Mouse (Mus musculus) neural tube, embryonic 13.5 days (tissue): ENCODE results near the gene Cbx5. TPM values are rescaled to one million over a fixed set of nuclear protein-coding genes. Genes with fewer than 3 reads are reported as not detected.

Experiments
- ATAC-seq: fragments of 200-750 bp; cut with Nextera tagmentation; 2 replicates; pipeline ENCODE4 v1.8.0; 2017; ENCODE audit warnings: low read depth, mild to moderate bottlenecking, moderate TSS enrichment, moderate library complexity
- H3K27ac ChIP-seq: fragments of 300-500 bp; sonication (generic); replicated peaks from 2 replicates; pipeline ENCODE4 v1.5.1; 2015; ENCODE audit warnings: moderate library complexity, mild to moderate bottlenecking, inconsistent platforms
- H3K27me3 ChIP-seq: fragments of 300-500 bp; sonication (generic); 2 replicates; pipeline ENCODE4 v1.6.1; 2015; ENCODE audit warnings: mild to moderate bottlenecking, inconsistent platforms
- H3K36me3 ChIP-seq: fragments of 300-500 bp; sonication (generic); 2 replicates; pipeline ENCODE4 v1.6.1; 2015; ENCODE audit warnings: mild to moderate bottlenecking, inconsistent platforms
- H3K4me1 ChIP-seq: fragments of 300-500 bp; sonication (generic); replicated peaks from 2 replicates; pipeline ENCODE4 v1.6.1; 2015; ENCODE audit warnings: inconsistent platforms
- H3K4me2 ChIP-seq: fragments of 300-500 bp; sonication (generic); 2 replicates; pipeline ENCODE4 v1.6.1; 2015; ENCODE audit warnings: inconsistent platforms, mild to moderate bottlenecking, moderate library complexity
- H3K4me3 ChIP-seq: fragments of 300-500 bp; sonication (generic); 2 replicates; pipeline ENCODE4 v1.5.1; 2015; ENCODE audit warnings: mild to moderate bottlenecking, inconsistent platforms
- H3K9ac ChIP-seq: fragments of 300-500 bp; sonication (generic); 2 replicates; pipeline ENCODE4 v1.6.1; 2015; ENCODE audit warnings: moderate library complexity, mild to moderate bottlenecking, inconsistent platforms
- H3K9me3 ChIP-seq: fragments of 300-500 bp; sonication (generic); 2 replicates; pipeline ENCODE4 v1.6.1; 2016; ENCODE audit warnings: inconsistent platforms
- WGBS: fragments of 180-500 bp; shearing (Covaris S2); methylation state at CpG from one replicate; pipeline ENCODE4 v1.1.7; 2015; 5-methylcytosine and 5-hydroxymethylcytosine counted together
- microRNA counts: library from miRNA; unstranded; fragments of <30 nt; microRNA quantifications from one replicate; lab custom pipeline; 2016
- microRNA-seq: library from miRNA; unstranded; fragments of <30 nt; microRNA quantifications from one replicate; pipeline ENCODE4, GENCODE M21; 2016
- polyA plus RNA-seq: library from polyadenylated mRNA; unstranded; fragments of >200 nt; fragmentation: Nextera tagmentation; extraction: Ambion mirVana; gene quantifications from 2 replicates; pipeline ENCODE4 v1.2.1, GENCODE M21; 2015

The Cbx5 gene
- polyA plus RNA-seq, 1 experiment from 2014 or later = 104 TPM

- Histone ChIP-seq H3K27me3 (peaks cover 32% of the 10 kb centered on the region), H3K9me3 (no peaks in the 10 kb centered on the region), H3K36me3 (no peaks in the 10 kb centered on the region), H3K9ac (peak overlapping the region; percentile 68), H3K4me1 (peaks cover 31% of the 10 kb centered on the region), H3K4me3 (no peak overlapping the region), H3K4me2 (peak overlapping the region; percentile 69), H3K27ac (peak overlapping the region; percentile 89)
- 71% methylated on average over 11 of the region's 11 CpGs for WGBS
- ATAC-seq = no peak
Measured at GRCm38 (mm10) chr15:103145635-103146299, 93.8 kb downstream of the Cbx5 start.

- Histone ChIP-seq H3K9me3 (no peaks in the 10 kb centered on the region), H3K27ac (no peak overlapping the region), H3K9ac (no peak overlapping the region), H3K27me3 (peaks cover 32% of the 10 kb centered on the region), H3K4me3 (no peak overlapping the region), H3K4me2 (no peak overlapping the region), H3K4me1 (peaks cover 31% of the 10 kb centered on the region), H3K36me3 (no peaks in the 10 kb centered on the region)
- no peak for ATAC-seq
- 51% methylated on average over 3 of the region's 3 CpGs for whole genome bisulfite sequencing
Measured at GRCm38 (mm10) chr15:103144176-103144575, 95.4 kb downstream of the Cbx5 start.

MicroRNA genes within 50 kb of the gene (microRNA counts, 519-probe panel; counts per million panel counts)
- 4,176 counts per million, percentile 71 among the panel's probes with 10 or more counts for microRNA mmu-miR-148b (lab: Ali Mortazavi, UCI)

Small RNA genes within 50 kb of the gene (microRNA-seq; reads per million reads assigned to microRNA genes)
- 108 reads per million, percentile 56 among the genes with 10 or more reads in this experiment for gene Mir148b

Other genes starting within 250 kb of the Cbx5 start
- gene Hoxc8, start 249.2 kb downstream of the Cbx5 start, polyA plus RNA-seq = 75.8 and 85.5 TPM in 2 replicates
- gene Hoxc6, start 241.6 kb downstream of the Cbx5 start, polyA plus RNA-seq = 46.8 and 51.1 TPM in 2 replicates
- gene Hoxc4, start 220.9 kb downstream of the Cbx5 start, polyA plus RNA-seq = 40.2 and 49.9 TPM in 2 replicates
- gene Smug1, start 72.7 kb downstream of the Cbx5 start, polyA plus RNA-seq = 36.1 and 41.0 TPM in 2 replicates
- gene Hnrnpa1, start 616 bp upstream of the Cbx5 start, polyA plus RNA-seq = 784 and 805 TPM in 2 replicates
- 1.3 and 1.9 TPM in 2 replicates for gene Nfe2, start 18.6 kb upstream of the Cbx5 start, polyA plus RNA-seq
- gene Copz1, start 32.9 kb upstream of the Cbx5 start, polyA plus RNA-seq = 214 and 224 TPM in 2 replicates
- 0.57 and 0.62 TPM in 2 replicates for gene Gpr84, start 70.8 kb upstream of the Cbx5 start, polyA plus RNA-seq
- 17.1 and 18.4 TPM in 2 replicates for gene Zfp385a, start 100.3 kb upstream of the Cbx5 start, polyA plus RNA-seq
- 9.2 and 11.6 TPM in 2 replicates for gene Itga5, start 126.9 kb upstream of the Cbx5 start, polyA plus RNA-seq
- not detected in 2 replicates for gene Gtsf1, start 190.7 kb upstream of the Cbx5 start, polyA plus RNA-seq
- not detected in 2 replicates for gene Gtsf2, start 208.7 kb upstream of the Cbx5 start, polyA plus RNA-seq
- 2.2 and 2.6 TPM in 2 replicates for gene Nckap1l, start 214.0 kb upstream of the Cbx5 start, polyA plus RNA-seq